Mouse (Mus musculus): ENCODE measurements at regions not wholly inside any gene's neighbourhood (a gene's known extent, or its start where the extent isn't known, plus 50 kb on each side); places are given as distances from the start of the nearest gene placed in this dataset.

GRCm38 (mm10) chr16:9275426-9275825 lies 445.5 kb downstream of the 1810013L24Rik start:
- TF ChIP-seq ZC3H11A (IDR thresholded peaks at IDR 0.05; ENCODE audit: borderline replicate concordance, low read depth, low read length) (no peak), CHD2 (IDR thresholded peaks at IDR 0.05; ENCODE audit: low read depth, low read length) (no peak)

All from ES-E14 (cell line).